Mouse (Mus musculus) frontal cortex, adult (tissue): Measurements from ENCODE around the gene Cpne5.
A peak's percentile ranks its signal among the peaks of the same experiment; 100 is the strongest.
"Not testable (repeated sequence)": the region's sequence is repeated elsewhere in the genome, so short reads cannot be mapped to it uniquely, and the experiment has no call there.

ENCODE experiments used
- ATAC-seq: cut with Nextera tagmentation; 2 replicates; pipeline ENCODE4 v1.9.2; 2017; ENCODE audit warnings: mild to moderate bottlenecking, moderate library complexity, mixed read lengths; ENCODE audit not compliant: low TSS enrichment

Cpne5 gene

GRCm38 (mm10) chr17:29237772-29238420 lies at the start of gene Cpne5:
TSS of gene Cpne5 (minus strand) at chr17:29238167.
- peak; percentile 35; the same call in 1 of the 2 replicates for ATAC-seq

- no peak for ATAC-seq
Measured at GRCm38 (mm10) chr17:29282216-29282952, 44.4 kb upstream of the Cpne5 start.

- no peak for ATAC-seq
Measured at GRCm38 (mm10) chr17:29281541-29281940, 43.6 kb upstream of the Cpne5 start.

DNA sequence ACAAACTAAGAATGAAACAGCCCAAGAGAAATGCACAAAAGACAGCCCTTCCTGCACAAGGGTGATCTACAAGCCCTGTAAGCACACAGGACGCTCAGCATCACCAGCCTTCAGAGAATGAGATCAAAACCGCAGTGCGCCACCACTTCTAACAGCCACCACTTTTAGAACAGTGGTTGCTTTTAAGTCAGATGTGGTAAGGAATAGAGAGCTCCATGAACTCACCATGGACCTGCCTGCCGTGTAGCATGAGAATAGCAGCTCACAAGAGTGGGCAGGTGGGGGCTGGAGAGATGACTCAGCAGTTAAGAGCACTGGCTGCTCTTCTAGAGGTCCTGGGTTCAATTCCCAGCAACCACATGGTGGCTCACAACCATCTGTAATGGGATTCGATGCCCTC lies 42.5 kb upstream of the Cpne5 start:
- ATAC-seq = no peak

- ATAC-seq = no peak
Measured at GRCm38 (mm10) chr17:29273889-29274288, 35.9 kb upstream of the Cpne5 start.

- ATAC-seq = no peak
Measured at GRCm38 (mm10) chr17:29273156-29273555, 35.2 kb upstream of the Cpne5 start.

- no peak for ATAC-seq
Measured at GRCm38 (mm10) chr17:29270148-29270698, 32.3 kb upstream of the Cpne5 start.

- no peak for ATAC-seq
Measured at GRCm38 (mm10) chr17:29269349-29269706, 31.4 kb upstream of the Cpne5 start.

- ATAC-seq = peak; percentile 88
Measured at GRCm38 (mm10) chr17:29268682-29269348, 30.8 kb upstream of the Cpne5 start, which contains the start of gene BC004004. TSS of gene BC004004 (plus strand) at chr17:29268788.

DNA sequence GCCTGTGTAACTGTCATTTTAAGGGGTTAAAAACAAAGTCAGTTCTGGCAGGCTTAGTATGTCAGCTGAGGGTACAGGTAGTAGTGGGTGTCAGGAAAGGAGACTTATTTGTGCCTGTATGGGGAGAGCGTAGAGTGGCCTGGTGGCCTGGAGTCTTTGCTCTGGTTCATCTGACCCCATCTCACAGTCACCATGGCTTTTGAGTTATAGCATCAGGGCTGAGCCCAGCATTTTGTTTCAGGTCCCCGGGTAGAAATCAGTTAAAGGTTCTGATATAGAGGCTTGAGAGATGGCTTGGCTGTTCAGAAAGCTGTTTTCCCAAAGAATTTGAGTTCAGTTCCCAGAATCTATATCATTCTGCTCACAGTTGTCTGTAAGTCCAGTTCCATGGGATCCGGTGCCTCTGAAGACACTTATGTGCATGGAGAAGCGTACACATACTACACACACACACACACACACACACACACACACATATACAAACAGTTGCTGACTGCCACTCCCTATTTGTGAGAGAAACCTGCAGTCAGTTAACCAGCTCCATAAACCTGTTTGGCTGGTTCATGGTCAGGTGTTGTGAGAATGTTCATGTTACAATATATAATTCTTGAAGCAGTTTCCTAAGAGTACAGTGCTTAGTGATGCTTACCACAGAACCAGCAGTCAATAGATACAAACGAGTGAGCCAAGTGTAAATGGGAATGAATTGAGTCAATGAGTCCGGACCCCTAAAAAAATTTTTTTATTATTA lies 30.1 kb upstream of the Cpne5 start:
- ATAC-seq = no peak

DNA sequence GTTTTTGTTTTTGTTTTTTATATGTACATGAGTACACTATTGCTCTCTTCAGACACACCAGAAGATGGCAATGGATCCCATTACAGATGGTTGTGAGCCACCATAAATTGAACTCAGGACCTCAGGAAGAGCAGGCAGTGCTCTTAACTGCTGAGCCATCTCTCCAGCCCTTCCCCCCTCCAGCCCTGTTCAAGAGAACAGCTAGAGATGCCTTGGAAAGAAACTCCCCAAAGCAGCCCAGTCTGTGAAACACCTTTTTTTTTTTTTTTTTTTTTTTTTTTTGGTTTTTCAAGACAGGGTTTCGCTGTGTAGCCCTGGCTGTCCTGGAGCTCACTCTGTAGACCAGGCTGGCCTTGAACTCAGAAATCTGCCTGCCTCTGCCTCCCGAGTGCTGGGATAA lies 29.1 kb upstream of the Cpne5 start:
- not testable (repeated sequence) for ATAC-seq

DNA sequence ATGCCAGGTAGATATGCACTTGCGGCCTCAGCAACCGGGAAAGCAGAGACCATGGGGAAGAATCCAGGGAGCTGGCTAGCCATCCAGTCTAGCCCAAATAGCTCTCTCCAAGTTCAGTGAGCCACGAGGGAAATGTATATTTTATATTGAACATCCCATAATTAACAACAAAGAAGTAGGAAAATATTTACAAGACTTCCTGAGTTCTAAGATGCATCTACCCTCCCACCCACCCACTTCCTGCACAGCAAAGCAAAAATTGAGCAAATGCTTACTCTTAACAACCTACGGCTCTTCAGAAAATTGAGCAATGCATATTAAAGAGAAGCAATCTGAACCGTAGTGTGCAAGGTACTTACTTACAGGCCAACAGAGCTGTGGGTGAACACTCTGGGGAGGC lies 26.8 kb upstream of the Cpne5 start:
- ATAC-seq = no peak

DNA sequence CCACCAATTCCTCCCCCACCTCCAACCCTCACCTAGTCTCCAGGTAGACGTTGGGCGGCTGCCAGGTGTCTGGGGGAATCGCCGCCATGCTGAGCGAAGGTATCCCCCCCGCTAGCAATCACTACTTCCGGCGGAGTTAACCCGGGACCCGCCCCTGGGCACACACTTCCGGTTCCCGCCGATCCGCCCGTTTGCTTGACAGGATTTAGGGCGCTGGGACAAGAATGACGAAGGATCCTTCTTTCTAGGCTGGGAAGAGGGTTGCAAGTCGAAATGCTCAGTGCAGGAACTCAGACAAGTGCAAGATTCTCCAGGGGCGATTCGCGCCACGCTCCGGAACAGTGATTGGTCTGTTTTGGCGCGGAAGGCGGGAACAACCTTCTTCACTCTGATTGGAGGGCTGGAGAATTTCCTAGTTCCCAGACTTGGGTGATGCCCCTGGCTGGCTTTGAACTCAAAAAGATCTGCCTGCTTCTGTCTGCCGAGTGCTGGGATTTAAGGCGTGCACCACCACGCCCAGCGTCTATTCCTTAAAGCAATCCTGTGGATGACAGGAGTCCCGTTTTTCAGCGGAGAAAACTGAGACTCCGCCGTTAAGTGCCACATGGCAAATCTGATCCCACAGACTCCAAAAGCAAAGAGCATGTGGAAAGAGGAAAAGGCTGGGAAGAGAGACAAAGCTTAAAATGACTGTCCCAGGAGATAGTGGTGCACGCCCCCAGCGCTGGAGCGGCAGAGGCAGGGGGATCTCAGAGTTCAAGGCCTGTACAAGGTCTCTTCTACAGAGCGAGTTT lies 26.1 kb upstream of the Cpne5 start, which contains the start of gene Ppil1:
TSS of gene Ppil1 (minus strand) at position 347 of the 794 bp plus-strand sequence.
- peak; percentile 76 for ATAC-seq

DNA sequence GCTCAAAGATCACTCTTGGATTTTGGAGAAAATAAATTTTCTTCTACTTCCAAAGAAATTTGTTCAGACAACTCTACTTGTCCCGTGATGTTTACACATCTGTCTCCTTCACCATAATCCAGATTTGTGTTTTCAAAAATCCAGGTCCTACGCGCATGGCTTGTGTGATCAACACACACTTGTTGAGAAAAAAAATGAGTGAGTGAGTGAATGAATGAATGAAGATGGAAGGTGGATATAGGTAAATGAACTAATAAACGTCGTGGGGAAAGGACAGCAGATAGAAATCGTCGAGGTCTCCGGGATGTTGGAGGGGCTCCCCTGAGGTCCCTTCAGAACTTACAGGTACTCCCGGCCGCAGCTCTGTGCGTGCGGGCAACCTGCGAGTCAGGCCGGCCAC lies 25.4 kb upstream of the Cpne5 start:
- no peak for ATAC-seq

- no peak for ATAC-seq
Measured at GRCm38 (mm10) chr17:29262259-29262649, 24.3 kb upstream of the Cpne5 start.

- no peak for ATAC-seq
Measured at GRCm38 (mm10) chr17:29261603-29262258, 23.8 kb upstream of the Cpne5 start.

- ATAC-seq = no peak
Measured at GRCm38 (mm10) chr17:29260501-29260900, 22.5 kb upstream of the Cpne5 start.

GRCm38 (mm10) chr17:29259489-29259888 lies 21.5 kb upstream of the Cpne5 start:
- peak; percentile 74 for ATAC-seq

GRCm38 (mm10) chr17:29258921-29259320 lies 21.0 kb upstream of the Cpne5 start:
- ATAC-seq = no peak

- no peak for ATAC-seq
Measured at GRCm38 (mm10) chr17:29258025-29258558, 20.1 kb upstream of the Cpne5 start.
